Mouse (Mus musculus): ENCODE measurements around the gene Bicd1. TPM values are rescaled to one million over a fixed set of nuclear protein-coding genes. Genes with fewer than 3 reads are reported as not detected.

Gene Bicd1
- polyA plus RNA-seq, 1 experiment from 2014 or later, result 2.2 TPM

DNA sequence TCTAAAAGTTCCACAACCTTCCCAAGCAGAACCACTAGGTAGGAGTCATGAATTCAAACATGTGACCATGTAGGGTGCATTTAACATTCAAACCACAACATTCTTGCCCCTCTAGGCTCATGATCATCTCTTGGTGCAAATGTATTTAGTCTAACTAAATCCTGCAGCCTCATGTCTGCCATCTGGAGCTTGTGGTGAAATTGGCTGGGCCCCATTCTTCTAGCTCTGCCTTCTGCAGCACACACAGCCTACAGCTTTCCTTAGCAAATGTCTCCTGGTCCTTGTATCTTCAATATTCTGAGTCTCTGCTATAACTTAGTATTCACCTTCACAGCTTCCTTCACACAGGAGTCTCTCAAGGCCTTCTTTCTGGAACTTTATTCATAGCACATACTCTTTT lies 87.2 kb downstream of the Bicd1 start:
- Histone ChIP-seq H3K4me1 (ENCODE audit: insufficient read depth, low read depth, low read length) (no peaks in the 10 kb centered on the region), H3K9me3 (ENCODE audit: low read length) (no peaks in the 10 kb centered on the region), H3K4me3 (ENCODE audit: low read depth, low read length) (no peak overlapping the region), H3K9ac (replicated peaks; ENCODE audit: low read depth) (no peak overlapping the region), H3K27ac (ENCODE audit: low read length) (no peak overlapping the region), H3K4me2 (replicated peaks; ENCODE audit: low read depth, low read length) (no peak overlapping the region), H3K36me3 (ENCODE audit: insufficient read depth, low read length) (no peaks in the 10 kb centered on the region), H3K27me3 (replicated peaks; ENCODE audit: insufficient read depth, low read length) (no peaks in the 10 kb centered on the region)
- no peak for ATAC-seq
- no peak for TF ChIP-seq EP300 (IDR thresholded peaks at IDR 0.05)
- no peak for TF ChIP-seq CTCF (IDR thresholded peaks at IDR 0.05)
- no peak for DNase-seq (ENCODE audit: low spot score)

DNA sequence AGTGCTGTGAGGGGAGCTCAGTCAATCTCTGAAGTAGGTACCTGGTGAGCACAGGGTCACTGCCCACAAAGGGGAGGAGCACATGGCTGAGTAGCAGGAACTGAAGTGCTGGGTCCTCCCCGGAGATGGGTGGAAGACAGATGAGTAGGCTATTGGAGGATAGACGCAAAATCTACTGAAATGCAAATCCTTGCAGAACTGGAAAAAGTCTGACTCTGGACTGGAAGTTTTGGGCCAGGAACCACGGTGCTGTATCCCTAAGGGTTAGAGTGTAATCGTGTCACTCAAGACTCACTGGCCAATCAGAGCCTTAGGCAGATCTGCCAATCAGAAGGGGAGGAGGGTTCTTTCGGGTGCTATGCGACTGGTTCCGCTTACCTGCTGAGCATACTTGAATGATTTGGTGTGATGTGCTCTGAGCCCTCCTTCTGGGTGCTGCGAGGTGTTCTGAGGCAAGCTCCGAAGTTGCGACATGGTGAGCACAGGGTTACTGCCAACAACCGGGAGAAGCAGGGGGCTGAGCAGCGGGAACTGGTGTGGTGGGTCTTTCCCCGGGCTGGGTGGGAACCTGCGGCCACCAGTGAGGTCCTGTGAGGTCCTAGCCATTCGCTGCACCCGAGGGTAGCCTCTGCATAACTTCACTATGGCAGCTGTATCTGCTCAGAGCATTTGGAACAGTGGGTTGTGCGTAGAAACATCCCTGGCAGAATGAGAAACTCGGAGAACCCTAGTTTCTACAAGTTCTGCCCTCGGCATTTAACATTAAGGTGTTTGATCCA lies 157.2 kb downstream of the Bicd1 start:
- DNase-seq (ENCODE audit: low spot score), result peak; percentile 85
- Histone ChIP-seq H3K27ac (ENCODE audit: low read length) (no peak overlapping the region), H3K9ac (replicated peaks; ENCODE audit: low read depth) (no peak overlapping the region), H3K36me3 (ENCODE audit: insufficient read depth, low read length) (no peaks in the 10 kb centered on the region), H3K27me3 (replicated peaks; ENCODE audit: insufficient read depth, low read length) (no peaks in the 10 kb centered on the region), H3K4me2 (replicated peaks; ENCODE audit: low read depth, low read length) (peak overlapping the region; percentile 72), H3K9me3 (ENCODE audit: low read length) (no peaks in the 10 kb centered on the region), H3K4me3 (ENCODE audit: low read depth, low read length) (peak overlapping the region; percentile 39), H3K4me1 (ENCODE audit: insufficient read depth, low read depth, low read length) (peaks cover 7% of the 10 kb centered on the region)
- ATAC-seq, result peak; percentile 98
- WGBS, result 3% methylated on average over 19 of the region's 19 CpGs
- TF ChIP-seq CTCF (IDR thresholded peaks at IDR 0.05) (no peak), EP300 (IDR thresholded peaks at IDR 0.05) (no peak)

DNA sequence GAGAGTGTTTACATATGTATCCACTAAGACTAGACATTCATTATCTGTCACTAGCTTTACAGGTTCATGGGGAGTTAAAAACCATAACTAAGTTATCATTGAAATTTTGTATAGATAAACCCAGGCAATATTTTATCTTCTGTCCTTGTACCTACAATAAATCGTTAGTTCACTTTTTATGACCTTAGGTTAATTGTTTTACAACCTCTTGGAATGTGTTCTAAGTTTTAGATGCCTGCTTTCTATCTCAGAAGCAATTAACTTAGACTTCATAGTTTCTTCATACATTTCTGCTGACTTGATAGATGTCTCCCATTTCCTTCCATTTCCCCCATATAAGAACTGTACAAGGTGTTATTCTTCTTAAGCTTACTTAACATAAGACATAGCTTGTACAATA lies 158.5 kb downstream of the Bicd1 start:
- no peak for ATAC-seq
- Histone ChIP-seq H3K4me1 (ENCODE audit: insufficient read depth, low read depth, low read length) (peaks cover 7% of the 10 kb centered on the region), H3K4me3 (ENCODE audit: low read depth, low read length) (no peak overlapping the region), H3K4me2 (replicated peaks; ENCODE audit: low read depth, low read length) (no peak overlapping the region), H3K27me3 (replicated peaks; ENCODE audit: insufficient read depth, low read length) (no peaks in the 10 kb centered on the region), H3K9me3 (ENCODE audit: low read length) (no peaks in the 10 kb centered on the region), H3K9ac (replicated peaks; ENCODE audit: low read depth) (no peak overlapping the region), H3K27ac (ENCODE audit: low read length) (no peak overlapping the region), H3K36me3 (ENCODE audit: insufficient read depth, low read length) (no peaks in the 10 kb centered on the region)
- no peak for TF ChIP-seq CTCF (IDR thresholded peaks at IDR 0.05)
- TF ChIP-seq EP300 (IDR thresholded peaks at IDR 0.05), result no peak
- WGBS, result 75% methylated on average over 1 of the region's 1 CpGs
- DNase-seq (ENCODE audit: low spot score), result no peak

DNA sequence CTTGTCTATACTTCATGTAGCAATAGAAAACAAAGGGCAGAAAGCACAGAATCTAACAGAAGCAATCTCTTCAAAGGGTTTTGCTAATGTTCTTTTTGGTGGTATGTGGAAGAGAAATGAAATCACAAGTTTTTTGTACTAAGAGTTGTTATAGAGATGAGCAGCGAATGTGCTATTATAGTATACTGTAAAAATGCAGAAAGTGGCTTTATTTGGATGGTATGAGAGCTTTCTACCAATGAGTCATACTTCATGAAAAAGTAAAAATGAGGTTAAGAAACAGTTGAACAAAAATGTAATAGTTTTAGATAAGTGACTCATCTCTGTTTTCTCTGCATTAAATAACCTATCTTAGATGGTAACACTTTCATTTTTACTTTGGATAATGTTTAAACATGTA lies 165.6 kb downstream of the Bicd1 start:
- H3K4me3 ChIP-seq (ENCODE audit: low read depth, low read length), result no peak overlapping the region
- H3K9me3 ChIP-seq (ENCODE audit: low read length), result no peaks in the 10 kb centered on the region
- TF ChIP-seq EP300 (IDR thresholded peaks at IDR 0.05), result no peak
- TF ChIP-seq CTCF (IDR thresholded peaks at IDR 0.05), result no peak
- H3K9ac ChIP-seq (replicated peaks; ENCODE audit: low read depth), result no peak overlapping the region
- ATAC-seq (no peak), DNase-seq (ENCODE audit: low spot score) (no peak)
- no peak overlapping the region for H3K4me2 ChIP-seq (replicated peaks; ENCODE audit: low read depth, low read length)
- WGBS, result 75% methylated on average over 1 of the region's 1 CpGs
- H3K27me3 ChIP-seq (replicated peaks; ENCODE audit: insufficient read depth, low read length), result no peaks in the 10 kb centered on the region
- no peaks in the 10 kb centered on the region for H3K36me3 ChIP-seq (ENCODE audit: insufficient read depth, low read length)
- no peaks in the 10 kb centered on the region for H3K4me1 ChIP-seq (ENCODE audit: insufficient read depth, low read depth, low read length)
- no peak overlapping the region for H3K27ac ChIP-seq (ENCODE audit: low read length)

DNA sequence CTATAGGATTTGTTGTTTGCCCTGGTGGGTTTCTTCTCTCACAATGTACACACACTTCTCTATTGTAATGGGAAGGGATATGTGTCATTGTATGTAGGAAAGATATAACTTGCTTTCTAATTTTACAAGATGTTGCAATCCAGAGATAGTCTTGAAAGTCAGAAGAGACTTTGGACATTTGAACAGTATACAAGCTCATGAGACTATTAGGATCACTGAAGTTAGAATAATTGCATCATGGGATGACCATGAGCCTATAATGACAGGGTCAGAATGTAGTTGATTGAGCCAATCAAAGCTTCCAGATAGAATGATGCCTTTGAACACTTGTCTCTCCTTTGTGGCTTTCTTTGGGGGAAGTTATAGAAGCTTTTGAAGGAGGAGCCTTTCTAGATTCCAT lies 171.4 kb downstream of the Bicd1 start:
- H3K4me3 ChIP-seq (ENCODE audit: low read depth, low read length), result no peak overlapping the region
- DNase-seq (ENCODE audit: low spot score) (no peak), ATAC-seq (no peak)
- no peak overlapping the region for H3K4me2 ChIP-seq (replicated peaks; ENCODE audit: low read depth, low read length)
- no peaks in the 10 kb centered on the region for H3K27me3 ChIP-seq (replicated peaks; ENCODE audit: insufficient read depth, low read length)
- no peak for TF ChIP-seq CTCF (IDR thresholded peaks at IDR 0.05)
- TF ChIP-seq EP300 (IDR thresholded peaks at IDR 0.05), result no peak
- H3K27ac ChIP-seq (ENCODE audit: low read length), result no peak overlapping the region
- H3K9me3 ChIP-seq (ENCODE audit: low read length), result no peaks in the 10 kb centered on the region
- no peak overlapping the region for H3K9ac ChIP-seq (replicated peaks; ENCODE audit: low read depth)
- H3K4me1 ChIP-seq (ENCODE audit: insufficient read depth, low read depth, low read length), result no peaks in the 10 kb centered on the region
- H3K36me3 ChIP-seq (ENCODE audit: insufficient read depth, low read length), result no peaks in the 10 kb centered on the region

DNA sequence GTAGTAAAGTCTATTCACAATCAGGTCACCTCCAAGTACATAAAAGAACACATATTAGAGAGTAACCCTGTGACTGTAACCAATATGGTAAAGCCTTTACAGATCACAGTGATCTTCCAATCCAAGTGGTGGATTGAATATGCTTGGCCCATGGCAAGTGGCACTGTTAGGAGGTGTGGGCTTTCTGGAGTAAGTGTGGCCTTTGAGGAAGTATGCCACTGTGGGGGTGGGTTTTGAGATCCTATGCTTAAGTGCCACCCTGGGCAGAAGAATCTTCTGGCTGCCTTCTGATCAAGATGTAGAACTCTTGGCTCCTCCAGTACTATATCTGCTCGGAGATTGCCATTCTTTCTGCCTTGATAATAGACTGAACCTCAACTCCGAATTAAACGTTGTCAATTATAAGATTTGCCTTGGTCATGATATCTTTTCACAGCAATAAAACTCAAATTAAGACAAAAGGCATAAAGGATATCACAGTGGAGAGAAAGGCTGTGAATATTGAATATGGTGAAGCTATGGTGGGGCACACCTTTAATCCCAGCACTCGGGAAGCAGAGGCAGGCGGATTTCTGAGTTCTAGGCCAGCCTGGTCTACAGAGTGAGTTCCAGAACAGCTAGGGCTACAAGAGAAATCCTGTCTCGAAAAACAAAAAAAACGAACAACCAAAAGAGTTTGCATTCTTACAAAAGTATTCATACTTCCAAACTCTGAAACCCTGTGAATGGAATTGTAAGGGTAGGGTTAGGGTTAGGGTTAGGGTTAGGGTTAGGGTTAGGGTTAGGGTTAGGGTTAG lies 177.2 kb downstream of the Bicd1 start:
- Histone ChIP-seq H3K27me3 (replicated peaks; ENCODE audit: insufficient read depth, low read length) (no peaks in the 10 kb centered on the region), H3K9me3 (ENCODE audit: low read length) (no peaks in the 10 kb centered on the region), H3K27ac (ENCODE audit: low read length) (no peak overlapping the region), H3K9ac (replicated peaks; ENCODE audit: low read depth) (no peak overlapping the region), H3K4me1 (ENCODE audit: insufficient read depth, low read depth, low read length) (no peaks in the 10 kb centered on the region), H3K4me2 (replicated peaks; ENCODE audit: low read depth, low read length) (no peak overlapping the region), H3K4me3 (ENCODE audit: low read depth, low read length) (no peak overlapping the region), H3K36me3 (ENCODE audit: insufficient read depth, low read length) (no peaks in the 10 kb centered on the region)
- no peak for TF ChIP-seq CTCF (IDR thresholded peaks at IDR 0.05)
- no peak for TF ChIP-seq EP300 (IDR thresholded peaks at IDR 0.05)
- no peak for DNase-seq (ENCODE audit: low spot score)
- ATAC-seq, result no peak
- 93% methylated on average over 7 of the region's 7 CpGs for WGBS

Small RNAs within 50 kb of the gene (microRNA-seq; reads per million reads assigned to microRNA genes)
- gene Gm24307, result not detected

Other genes with a start within 250 kb of the Bicd1 start
- gene Amn1, start 220.2 kb upstream of the Bicd1 start, polyA plus RNA-seq (2015; fragmentation: Nextera tagmentation; extraction: Ambion mirVana), result 26.0 and 31.9 TPM in 2 replicates
- 46.4 and 46.9 TPM in 2 replicates for gene Resf1, start 99.5 kb upstream of the Bicd1 start, polyA plus RNA-seq (2015; fragmentation: Nextera tagmentation; extraction: Ambion mirVana)